Mouse (Mus musculus): ENCODE measurements around the gene Hnrnph1.

DNA sequence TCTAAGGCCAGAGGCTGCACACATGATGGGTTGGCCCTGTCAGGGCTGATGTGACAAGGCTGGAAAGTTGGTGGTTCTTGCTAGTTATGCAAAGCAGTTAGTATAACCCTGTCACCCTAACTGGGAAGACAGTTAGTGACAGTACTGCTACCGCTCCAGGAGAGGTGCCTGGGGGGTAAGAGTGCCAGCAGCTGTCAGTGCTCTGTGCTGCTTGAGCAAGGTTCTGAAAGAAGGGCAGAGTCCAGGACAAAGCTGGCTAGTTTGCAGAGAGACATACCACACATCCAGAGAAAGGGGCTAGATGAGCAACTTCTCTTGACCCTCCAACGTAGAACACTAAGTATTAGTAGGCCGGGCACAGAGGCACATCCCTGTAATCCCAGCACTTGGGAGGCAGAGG, 25.7 kb downstream of the Hnrnph1 start:
- TF ChIP-seq CTCF (IDR thresholded peaks at IDR 0.05) (no peak), EP300 (IDR thresholded peaks at IDR 0.05) (no peak)

All from lung, postnatal 0 days (tissue).